Comparison of ENCODE assay signal across 7 mouse cellular contexts in genomic region chrX:97141170-97142085, GRCm38 (mm10).
DNase-seq lines count a peak whose midpoint lies in the region; ATAC-seq and TF ChIP-seq lines count a peak whose summit lies in the region.
"Not testable (repeated sequence)": the region's sequence is repeated elsewhere in the genome, so short reads cannot be mapped to it uniquely, and the experiment has no call there.

No protein-coding gene starts in this region.

- peak overlapping the region; percentile 27 for H3K4me3 ChIP-seq in forebrain, embryonic 13.5 days
- peak overlapping the region; percentile 21 to 24; a peak in 3 of 4 replicates for H3K4me3 ChIP-seq in heart, embryonic 14.5 days (ENCODE audit: control insufficient read depth in 1 of 2, insufficient read depth in 1 of 2, low read depth in 1 of 2, low read length in 2 of 2)
- peak overlapping the region; percentile 21 for H3K4me3 ChIP-seq in hindbrain, postnatal 0 days (ENCODE audit: low read length)
- H3K4me3 ChIP-seq in limb, embryonic 15.5 days = peak overlapping the region; percentile 19
- H3K4me3 ChIP-seq in midbrain, embryonic 15.5 days = peak overlapping the region; percentile 30

- not testable (repeated sequence) for H3K27ac ChIP-seq in forebrain, embryonic 13.5 days; heart, embryonic 14.5 days (replicated peaks in 1 of 2; ENCODE audit: control insufficient read depth in 1 of 2, insufficient read depth in 1 of 2, low read depth in 2 of 2, low read length in 2 of 2); hindbrain, postnatal 0 days; limb, embryonic 15.5 days; midbrain, embryonic 15.5 days

- DNase-seq in embryo, embryonic 11 days = peak; percentile 10
- DNase-seq in hindbrain, postnatal 0 days (ENCODE audit: low spot score) = peak; percentile 24
- peak; percentile 6 for DNase-seq in skeletal muscle tissue, adult 2 months (ENCODE audit: low read depth, low spot score)

- H3K9ac ChIP-seq in forebrain, embryonic 13.5 days; heart, embryonic 14.5 days (ENCODE audit: low read length); hindbrain, postnatal 0 days (replicated peaks; ENCODE audit: low read length); limb, embryonic 15.5 days; midbrain, embryonic 15.5 days: not testable (repeated sequence)

- H3K4me1 ChIP-seq in forebrain, embryonic 13.5 days; heart, embryonic 14.5 days (ENCODE audit: control insufficient read depth in 2 of 2, insufficient read depth in 2 of 2, low read length in 2 of 2); hindbrain, postnatal 0 days (ENCODE audit: insufficient read depth, low read length); limb, embryonic 15.5 days; midbrain, embryonic 15.5 days: not testable (repeated sequence)

- H3K27me3 ChIP-seq in forebrain, embryonic 13.5 days; heart, embryonic 14.5 days (ENCODE audit: control insufficient read depth, insufficient read depth, low read length); hindbrain, postnatal 0 days (ENCODE audit: insufficient read depth, low read length); limb, embryonic 15.5 days; midbrain, embryonic 15.5 days (replicated peaks): not testable (repeated sequence)

- ATAC-seq in forebrain, embryonic 13.5 days = peak; percentile 80
- ATAC-seq in heart, embryonic 14.5 days (ENCODE audit: insufficient number of reproducible peaks, insufficient read depth, low FRiP score, low read depth); limb, embryonic 15.5 days (ENCODE audit: insufficient number of reproducible peaks, low FRiP score, low TSS enrichment, low read depth): not testable (repeated sequence)
- ATAC-seq in hindbrain, postnatal 0 days = peak; percentile 83
- ATAC-seq in midbrain, embryonic 15.5 days (replicated peaks) = peak; percentile 92

- not testable (repeated sequence) for H3K36me3 ChIP-seq in forebrain, embryonic 13.5 days (ENCODE audit: poor library complexity, severe bottlenecking); heart, embryonic 14.5 days (ENCODE audit: control insufficient read depth, insufficient read depth, low read length); hindbrain, postnatal 0 days (ENCODE audit: insufficient read depth, low read length); limb, embryonic 15.5 days; midbrain, embryonic 15.5 days (replicated peaks)

- TF ChIP-seq CTCF in hindbrain, postnatal 0 days (IDR thresholded peaks at IDR 0.05; ENCODE audit: low read depth) = peak; percentile 11; the same call in 1 of the 2 replicates

- H3K9me3 ChIP-seq in forebrain, embryonic 13.5 days (replicated peaks); heart, embryonic 14.5 days (ENCODE audit: control insufficient read depth, low read length); hindbrain, postnatal 0 days (ENCODE audit: low read length); limb, embryonic 15.5 days; midbrain, embryonic 15.5 days: not testable (repeated sequence)

- H3K4me2 ChIP-seq in forebrain, embryonic 13.5 days; limb, embryonic 15.5 days: not testable (repeated sequence)
- peak overlapping the region; percentile 49 for H3K4me2 ChIP-seq in heart, embryonic 14.5 days (ENCODE audit: low read length)
- peak overlapping the region; percentile 38; the same call in 1 of the 2 replicates for H3K4me2 ChIP-seq in hindbrain, postnatal 0 days (ENCODE audit: low read depth, low read length)
- H3K4me2 ChIP-seq in midbrain, embryonic 15.5 days = peak overlapping the region; percentile 40

- 24% methylated on average over 17 of the region's 27 CpGs for WGBS in forebrain, embryonic 13.5 days
- WGBS in heart, embryonic 14.5 days = 52% methylated on average over 18 of the region's 27 CpGs
- 58% methylated on average over 16 of the region's 27 CpGs for WGBS in hindbrain, postnatal 0 days
- 44% methylated on average over 12 of the region's 27 CpGs for WGBS in limb, embryonic 15.5 days
- 48% methylated on average over 20 of the region's 27 CpGs for WGBS in midbrain, embryonic 15.5 days
